Mouse (Mus musculus) Patski (cell line): ENCODE results near the gene Ncln. TPM values are rescaled to one million over a fixed set of nuclear protein-coding genes. Genes with fewer than 3 reads are reported as not detected.
A peak's percentile ranks its signal among the peaks of the same experiment; 100 is the strongest.

Experiments used
- ATAC-seq: fragments of 100-300 bp; one replicate; pipeline ENCODE4 v1.8.0; 2021
- CTCF ChIA-PET: fragments of 350-600 bp; sonication (Branson Sonifier 250); formaldehyde crosslinking; loops from one replicate; lab custom pipeline; 2022; ENCODE audit warnings: inconsistent platforms; lab: Charles Lee
- POLR2A ChIA-PET: fragments of 350-600 bp; sonication (Branson Sonifier 250); formaldehyde crosslinking; loops from one replicate; lab custom pipeline; 2022; ENCODE audit warnings: antibody characterized with exemption, inconsistent platforms; lab: Charles Lee
- DNase-seq: peaks from one replicate; pipeline ENCODE4 v3.0.0-alpha.2; 2011; ENCODE audit warnings: low read depth, low spot score
- H3K27me3 ChIP-seq: fragments of 371-371 bp; one replicate; pipeline ENCODE4 v1.5.1; 2021
- CTCF ChIP-seq: fragments of 100-300 bp; IDR thresholded peaks from one replicate; pipeline ENCODE4 v1.5.1; 2021
- in situ Hi-C: fragments of 300-500 bp; cut with MboI; formaldehyde crosslinking; loops from 3 replicates; pipeline ENCODE4 v1.11.1; 2018; ENCODE audit warnings: low pct_unique_long_range_greater_than_20kb, mixed read lengths
- polyA plus RNA-seq: library from polyadenylated mRNA; unstranded; gene quantifications from one replicate; pipeline ENCODE4 v1.2.3, GENCODE M21; 2021

Ncln gene
- polyA plus RNA-seq, 1 experiment from 2014 or later = 104 TPM

GRCm38 (mm10) chr10:81499250-81499901, 3.2 kb upstream of the Ncln start:
- in situ Hi-C loops = no loop called here
- TF ChIP-seq CTCF = no peak
- peaks cover 8% of the 10 kb centered on the region for H3K27me3 ChIP-seq
- POLR2A ChIA-PET = no interaction called here
- no peak for ATAC-seq
- no peak for DNase-seq
- CTCF ChIA-PET = no interaction called here

GRCm38 (mm10) chr10:81498316-81499249, 2.4 kb upstream of the Ncln start:
- in situ Hi-C loops = no loop called here
- peaks cover 1% of the 10 kb centered on the region for H3K27me3 ChIP-seq
- ChIA-PET POLR2A (no interaction called here), CTCF (interaction anchor here (1.3 kb wide), 1 partner anchor 52 kb away, joined by 3 read pairs; no protein-coding TSS in a partner anchor)
- no peak for DNase-seq
- no peak for ATAC-seq
- no peak for TF ChIP-seq CTCF

GRCm38 (mm10) chr10:81497401-81498270, 1.4 kb upstream of the Ncln start:
- no peak for DNase-seq
- POLR2A ChIA-PET = interaction anchor here (0.6 to 1.6 kb wide), 2 partner anchors 47 to 152 kb away, joined by 3 to 6 read pairs; partner anchors contain the start of gene Gna11
- H3K27me3 ChIP-seq = no peaks in the 10 kb centered on the region
- CTCF ChIA-PET = interaction anchor here (1.3 to 1.7 kb wide), 2 partner anchors 53 kb away, joined by 3 to 11 read pairs; no protein-coding TSS in a partner anchor
- no peak for ATAC-seq
- TF ChIP-seq CTCF = no peak
- in situ Hi-C loops = no loop called here

GRCm38 (mm10) chr10:81496969-81497368, 777 bp upstream of the Ncln start:
- POLR2A ChIA-PET = interaction anchor here (0.6 to 1.6 kb wide), 2 partner anchors 48 to 151 kb away, joined by 3 to 6 read pairs; partner anchors contain the start of gene Gna11
- CTCF ChIA-PET = interaction anchor here (1.7 kb wide), 1 partner anchor 53 kb away, joined by 11 read pairs; no protein-coding TSS in a partner anchor

GRCm38 (mm10) chr10:81495616-81496263, 452 bp downstream of the Ncln start:
- in situ Hi-C loops = no loop called here
- CTCF ChIA-PET = interaction anchor here (1.4 to 1.7 kb wide), 2 partner anchors 11 to 55 kb away, joined by 6 to 11 read pairs; no protein-coding TSS in a partner anchor
- ATAC-seq = peak; percentile 3
- no peaks in the 10 kb centered on the region for H3K27me3 ChIP-seq
- no peak for TF ChIP-seq CTCF
- POLR2A ChIA-PET = interaction anchor here (0.6 to 1.6 kb wide), 3 partner anchors 29 to 68 kb away, joined by 3 to 6 read pairs (median 3); partner anchors contain the start of gene Gna11
- no peak for DNase-seq

More at GRCm38 (mm10) chr10:81496969-81497368, 777 bp upstream of the Ncln start:
- ATAC-seq (no peak), DNase-seq (no peak)
- in situ Hi-C loops = no loop called here
- TF ChIP-seq CTCF = no peak
- H3K27me3 ChIP-seq = no peaks in the 10 kb centered on the region

GRCm38 (mm10) chr10:81495151-81495550, 1.0 kb downstream of the Ncln start:
- CTCF ChIA-PET = interaction anchor here (1.3 to 1.4 kb wide), 2 partner anchors 10 to 13 kb away, joined by 5 to 6 read pairs; partner anchors contain the start of gene Celf5
- DNase-seq = no peak
- H3K27me3 ChIP-seq = no peaks in the 10 kb centered on the region
- no peak for ATAC-seq
- in situ Hi-C loops = no loop called here
- no peak for TF ChIP-seq CTCF
- POLR2A ChIA-PET = no interaction called here

GRCm38 (mm10) chr10:81494260-81495041, 1.7 kb downstream of the Ncln start:
- no peak for ATAC-seq
- in situ Hi-C loops = no loop called here
- POLR2A ChIA-PET = interaction anchor here (0.5 kb wide), 1 partner anchor 36 kb away, joined by 3 read pairs; no protein-coding TSS in a partner anchor
- no peaks in the 10 kb centered on the region for H3K27me3 ChIP-seq
- no peak for DNase-seq
- CTCF ChIA-PET = interaction anchor here (1.3 to 1.4 kb wide), 2 partner anchors 9 to 12 kb away, joined by 5 to 6 read pairs; partner anchors contain the start of gene Celf5
- no peak for TF ChIP-seq CTCF

- no peak for DNase-seq
- in situ Hi-C loops = no loop called here
- ChIA-PET POLR2A (interaction anchor here (0.5 kb wide), 1 partner anchor 37 kb away, joined by 3 read pairs; no protein-coding TSS in a partner anchor), CTCF (no interaction called here)
- no peak for TF ChIP-seq CTCF
- H3K27me3 ChIP-seq = no peaks in the 10 kb centered on the region
- no peak for ATAC-seq
These were observed 2.5 kb downstream of the Ncln start for GRCm38 (mm10) chr10:81493601-81494220.
